Mouse (Mus musculus) midbrain, postnatal 0 days (tissue): ENCODE measurements around the gene Kcnk7. TPM values are rescaled to one million over a fixed set of nuclear protein-coding genes. Genes with fewer than 3 reads are reported as not detected.
"Not testable (repeated sequence)": the region's sequence is repeated elsewhere in the genome, so short reads cannot be mapped to it uniquely, and the experiment has no call there.

Source experiments
- ATAC-seq: fragments of 200-750 bp; cut with Nextera tagmentation; 2 replicates; pipeline ENCODE4 v1.8.0; 2017; ENCODE audit warnings: moderate number of reproducible peaks, mild to moderate bottlenecking, moderate TSS enrichment, moderate library complexity; ENCODE audit not compliant: low FRiP score
- DNase-seq: peaks from one replicate; pipeline ENCODE4 v3.0.0-alpha.2; 2015; ENCODE audit warnings: low spot score
- H3K27ac ChIP-seq: fragments of 300-500 bp; sonication (generic); 2 replicates; pipeline ENCODE4 v1.5.1; 2014; ENCODE audit warnings: low read depth, mild to moderate bottlenecking, low read length, mixed read lengths
- H3K27me3 ChIP-seq: fragments of 300-500 bp; sonication (generic); 2 replicates; pipeline ENCODE4 v1.6.1; 2014; ENCODE audit warnings: low read length, control low read depth, mixed read lengths; ENCODE audit not compliant: insufficient read depth
- H3K36me3 ChIP-seq: fragments of 300-500 bp; sonication (generic); 2 replicates; pipeline ENCODE4 v1.6.1; 2014; ENCODE audit warnings: low read length, control low read depth, mixed read lengths; ENCODE audit not compliant: insufficient read depth
- H3K4me1 ChIP-seq: fragments of 300-500 bp; sonication (generic); 2 replicates; pipeline ENCODE4 v1.6.1; 2014; ENCODE audit warnings: mild to moderate bottlenecking, control low read depth, antibody characterized with exemption, low read length, mixed read lengths; ENCODE audit not compliant: insufficient read depth
- H3K4me2 ChIP-seq: fragments of 300-500 bp; sonication (generic); 2 replicates; pipeline ENCODE4 v1.6.1; 2014; ENCODE audit warnings: low read depth, mild to moderate bottlenecking, low read length, mixed read lengths; ENCODE audit not compliant: poor library complexity, severe bottlenecking
- H3K4me3 ChIP-seq: fragments of 300-500 bp; sonication (generic); 2 replicates; pipeline ENCODE4 v1.5.1; 2014; ENCODE audit warnings: low read depth, mild to moderate bottlenecking, low read length, moderate library complexity
- H3K9ac ChIP-seq: fragments of 300-500 bp; sonication (generic); replicated peaks from 2 replicates; pipeline ENCODE4 v1.6.1; 2014; ENCODE audit warnings: mild to moderate bottlenecking, low read length, moderate library complexity, mixed read lengths; ENCODE audit not compliant: poor library complexity, severe bottlenecking
- H3K9me3 ChIP-seq: fragments of 300-500 bp; sonication (generic); 2 replicates; pipeline ENCODE4 v1.6.1; 2016; ENCODE audit warnings: low read length, control low read depth
- CTCF ChIP-seq: IDR thresholded peaks from 2 replicates; pipeline ENCODE4 v1.5.1; 2016; ENCODE audit warnings: antibody characterized with exemption, mild to moderate bottlenecking
- WGBS: fragments of 180-500 bp; shearing (Covaris S2); extraction: QIAGEN DNeasy Blood & Tissue Kit; methylation state at CpG from one replicate; pipeline ENCODE4 v1.1.7; 2014; 5-methylcytosine and 5-hydroxymethylcytosine counted together
- polyA plus RNA-seq: library from polyadenylated mRNA; unstranded; fragments of >200 nt; fragmentation: Nextera tagmentation; extraction: Ambion mirVana; gene quantifications from 2 replicates; pipeline ENCODE4 v1.2.1, GENCODE M21; 2015
- total RNA-seq: library from RNA; depleted of rRNA; stranded (reverse); fragments of >200 nt; gene quantifications from 2 replicates; pipeline ENCODE4 v1.2.3, GENCODE M21; 2014

The Kcnk7 gene
- total and polyA plus RNA-seq, 2 experiments from 2014 or later = 0.47 TPM; not detected in 1

- no peak for TF ChIP-seq CTCF
- H3K4me2 ChIP-seq = no peak overlapping the region
- DNase-seq = no peak
- H3K9me3 ChIP-seq = no peaks in the 10 kb centered on the region
- no peak overlapping the region for H3K27ac ChIP-seq
- no peak overlapping the region for H3K4me3 ChIP-seq
- H3K9ac ChIP-seq = no peak overlapping the region
- 91% methylated on average over 13 of the region's 13 CpGs for WGBS
- H3K27me3 ChIP-seq = no peaks in the 10 kb centered on the region
- no peak for ATAC-seq
- peaks cover 67% of the 10 kb centered on the region for H3K36me3 ChIP-seq
- peaks cover 6% of the 10 kb centered on the region for H3K4me1 ChIP-seq
Measured at GRCm38 (mm10) chr19:5684985-5685384, 19.2 kb upstream of the Kcnk7 start.

GRCm38 (mm10) chr19:5685431-5685830 lies 18.7 kb upstream of the Kcnk7 start:
- Histone ChIP-seq H3K9me3 (no peaks in the 10 kb centered on the region), H3K4me1 (peaks cover 11% of the 10 kb centered on the region), H3K9ac (no peak overlapping the region), H3K4me3 (no peak overlapping the region), H3K36me3 (peaks cover 63% of the 10 kb centered on the region), H3K27ac (no peak overlapping the region), H3K4me2 (no peak overlapping the region), H3K27me3 (no peaks in the 10 kb centered on the region)
- WGBS = 92% methylated on average over 19 of the region's 19 CpGs
- DNase-seq (no peak), ATAC-seq (no peak)
- TF ChIP-seq CTCF = no peak

GRCm38 (mm10) chr19:5685861-5686260 lies 18.3 kb upstream of the Kcnk7 start:
- Histone ChIP-seq H3K4me1 (peaks cover 15% of the 10 kb centered on the region), H3K4me3 (no peak overlapping the region), H3K4me2 (no peak overlapping the region), H3K36me3 (peaks cover 59% of the 10 kb centered on the region), H3K27me3 (no peaks in the 10 kb centered on the region), H3K27ac (no peak overlapping the region), H3K9ac (no peak overlapping the region), H3K9me3 (no peaks in the 10 kb centered on the region)
- DNase-seq (no peak), ATAC-seq (no peak)
- TF ChIP-seq CTCF = no peak
- WGBS = 94% methylated on average over 11 of the region's 11 CpGs

GRCm38 (mm10) chr19:5686437-5686836 lies 17.7 kb upstream of the Kcnk7 start:
- no peaks in the 10 kb centered on the region for H3K27me3 ChIP-seq
- H3K27ac ChIP-seq = no peak overlapping the region
- no peak overlapping the region for H3K4me2 ChIP-seq
- H3K4me1 ChIP-seq = peaks cover 16% of the 10 kb centered on the region
- H3K36me3 ChIP-seq = peaks cover 53% of the 10 kb centered on the region
- 94% methylated on average over 13 of the region's 13 CpGs for WGBS
- H3K9ac ChIP-seq = no peak overlapping the region
- no peak for TF ChIP-seq CTCF
- H3K9me3 ChIP-seq = no peaks in the 10 kb centered on the region
- ATAC-seq = no peak
- no peak overlapping the region for H3K4me3 ChIP-seq
- DNase-seq = no peak

- Histone ChIP-seq H3K4me1 (peaks cover 16% of the 10 kb centered on the region), H3K4me2 (peak overlapping the region; percentile 100; the same call in 1 of the 2 replicates), H3K4me3 (peak overlapping the region; percentile 92; the same call in 1 of the 2 replicates), H3K36me3 (peaks cover 49% of the 10 kb centered on the region)
- WGBS = 98% methylated on average over 12 of the region's 12 CpGs
- not testable (repeated sequence) for H3K9ac ChIP-seq, H3K9me3 ChIP-seq, H3K27ac ChIP-seq, ATAC-seq, DNase-seq, H3K27me3 ChIP-seq
Measured at GRCm38 (mm10) chr19:5686954-5687353, 17.2 kb upstream of the Kcnk7 start.

- no peak for TF ChIP-seq CTCF
- Histone ChIP-seq H3K9ac (peak overlapping the region; percentile 89), H3K27ac (peak overlapping the region; percentile 74), H3K4me1 (peaks cover 16% of the 10 kb centered on the region), H3K9me3 (no peaks in the 10 kb centered on the region), H3K4me2 (peak overlapping the region; percentile 100), H3K27me3 (no peaks in the 10 kb centered on the region), H3K4me3 (peak overlapping the region; percentile 92), H3K36me3 (peaks cover 43% of the 10 kb centered on the region)
- ATAC-seq (no peak), DNase-seq (no peak)
- 21% methylated on average over 9 of the region's 9 CpGs for WGBS
Measured at GRCm38 (mm10) chr19:5687738-5688137, 16.4 kb upstream of the Kcnk7 start.
